Comparison of ENCODE assay signal across 15 mouse cellular contexts in genomic region chr5:97415837-97416236, GRCm38 (mm10). TPM values are rescaled to one million over a fixed set of nuclear protein-coding genes. Genes with fewer than 3 reads are reported as not detected.
DNase-seq lines count a peak whose midpoint lies in the region; ATAC-seq lines count a peak whose summit lies in the region.
"Had no signal": no experiment of that assay in that cellular context is flagged by ENCODE, and none has a peak within 500 bp of the region (broad histone marks: within the 10 kb centered on the region; RNA-seq: fewer than 3 reads in every experiment).

No protein-coding gene starts in this region.

- H3K4me1 ChIP-seq in hindbrain, embryonic 14.5 days (replicated peaks; ENCODE audit: control insufficient read depth, insufficient read depth, low read length): peaks cover 3% of the 10 kb centered on the region; the same call in 1 of the 2 replicates
- H3K4me1 ChIP-seq in midbrain, embryonic 15.5 days: no peaks in the 10 kb centered on the region
- H3K4me1 ChIP-seq: embryonic facial prominence, embryonic 13.5 days; limb, embryonic 12.5 days had no signal

- no peak overlapping the region for H3K4me3 ChIP-seq in hindbrain, embryonic 14.5 days (replicated peaks; ENCODE audit: low read length)
- no peak overlapping the region for H3K4me3 ChIP-seq in midbrain, embryonic 15.5 days
- H3K4me3 ChIP-seq: embryonic facial prominence, embryonic 13.5 days; limb, embryonic 12.5 days had no signal

- no peak overlapping the region for H3K27ac ChIP-seq in hindbrain, embryonic 14.5 days
- H3K27ac ChIP-seq in midbrain, embryonic 15.5 days: no peak overlapping the region
- H3K27ac ChIP-seq: embryonic facial prominence, embryonic 13.5 days; limb, embryonic 12.5 days had no signal

- no peaks in the 10 kb centered on the region for H3K27me3 ChIP-seq in hindbrain, embryonic 14.5 days (ENCODE audit: control insufficient read depth, insufficient read depth, low read length)
- H3K27me3 ChIP-seq in midbrain, embryonic 15.5 days (replicated peaks): no peaks in the 10 kb centered on the region
- H3K27me3 ChIP-seq: embryonic facial prominence, embryonic 13.5 days; limb, embryonic 12.5 days had no signal

- H3K9ac ChIP-seq in hindbrain, embryonic 14.5 days: no peak overlapping the region
- no peak overlapping the region for H3K9ac ChIP-seq in midbrain, embryonic 15.5 days
- H3K9ac ChIP-seq: embryonic facial prominence, embryonic 13.5 days; limb, embryonic 12.5 days had no signal

- peak; percentile 15 to 35 for DNase-seq in cerebellum, postnatal 25 days
- DNase-seq in cerebellum, adult 9-10 months: no peak
- peak; percentile 36 for DNase-seq in A20 (ENCODE audit: low read depth, low spot score)
- DNase-seq in hindbrain, embryonic 14.5 days (ENCODE audit: low spot score): peak; percentile 43
- DNase-seq in ovary, postnatal 36 days (ENCODE audit: low spot score): no peak
- DNase-seq in testis, postnatal 10 days (ENCODE audit: low spot score): no peak
- DNase-seq in embryo, embryonic 11 days: no peak
- DNase-seq: kidney, postnatal 14 days; lung, adult 2 months; right cerebral cortex, postnatal 25 days had no signal

- H3K4me2 ChIP-seq in hindbrain, embryonic 14.5 days (replicated peaks): no peak overlapping the region
- H3K4me2 ChIP-seq in midbrain, embryonic 15.5 days: no peak overlapping the region
- H3K4me2 ChIP-seq: embryonic facial prominence, embryonic 13.5 days; heart, embryonic 11.5 days; limb, embryonic 12.5 days had no signal

- ATAC-seq in hindbrain, embryonic 14.5 days (ENCODE audit: low FRiP score): peak; percentile 87
- peak; percentile 87 for ATAC-seq in midbrain, embryonic 15.5 days (replicated peaks)

- no peaks in the 10 kb centered on the region for H3K9me3 ChIP-seq in hindbrain, embryonic 14.5 days (ENCODE audit: control insufficient read depth, low read length)
- H3K9me3 ChIP-seq in midbrain, embryonic 15.5 days: no peaks in the 10 kb centered on the region
- H3K9me3 ChIP-seq: embryonic facial prominence, embryonic 13.5 days; limb, embryonic 12.5 days had no signal

- no peaks in the 10 kb centered on the region for H3K36me3 ChIP-seq in hindbrain, embryonic 14.5 days (replicated peaks; ENCODE audit: control insufficient read depth, insufficient read depth)
- no peaks in the 10 kb centered on the region for H3K36me3 ChIP-seq in midbrain, embryonic 15.5 days (replicated peaks)
- H3K36me3 ChIP-seq: embryonic facial prominence, embryonic 13.5 days; limb, embryonic 12.5 days had no signal

- WGBS in hindbrain, embryonic 14.5 days: 38% methylated on average over 6 of the region's 6 CpGs
- WGBS in midbrain, embryonic 15.5 days: 47% methylated on average over 6 of the region's 6 CpGs

RNA-seq across cellular contexts. Expression of gene Naa11, which starts 23.7 kb away (rescaled TPM):
- not detected in 2 replicates for polyA plus RNA-seq in hindbrain, embryonic 14.5 days (2014; fragmentation: Nextera tagmentation; extraction: Ambion mirVana)
- polyA plus RNA-seq in midbrain, embryonic 15.5 days (2015; fragmentation: Nextera tagmentation; extraction: Ambion mirVana): not detected in 2 replicates
- polyA plus RNA-seq: embryonic facial prominence, embryonic 13.5 days; heart, embryonic 11.5 days; limb, embryonic 12.5 days; lung, adult 2 months had no signal

RNA-seq across cellular contexts. Expression of gene Gk2, which starts 41.0 kb away (rescaled TPM):
- not detected in 2 replicates for polyA plus RNA-seq in hindbrain, embryonic 14.5 days (2014; fragmentation: Nextera tagmentation; extraction: Ambion mirVana)
- polyA plus RNA-seq in midbrain, embryonic 15.5 days (2015; fragmentation: Nextera tagmentation; extraction: Ambion mirVana): not detected in 2 replicates
- polyA plus RNA-seq: embryonic facial prominence, embryonic 13.5 days; heart, embryonic 11.5 days; limb, embryonic 12.5 days; lung, adult 2 months; stomach, embryonic 16.5 days had no signal

Comparison
In these comparisons a context has a peak if more than half of its experiments do, and no peak if none do; other contexts are left out.
1. DNase-seq: peak in cerebellum, postnatal 25 days (2 of 2), A20 (single experiment) and hindbrain, embryonic 14.5 days (single experiment); none in cerebellum, adult 9-10 months (single experiment), ovary, postnatal 36 days (single experiment), testis, postnatal 10 days (single experiment) and embryo, embryonic 11 days (single experiment).